Mouse (Mus musculus) C2C12 (cell line): Measurements from ENCODE around the gene Agpat2. TPM values are rescaled to one million over a fixed set of nuclear protein-coding genes. Genes with fewer than 3 reads are reported as not detected.

Experiments used
- H3K27me3 ChIP-seq: one replicate; pipeline ENCODE4 v1.6.1; 2011; ENCODE audit not compliant: control insufficient read depth, insufficient read depth, insufficient read length
- H3K36me3 ChIP-seq: one replicate; pipeline ENCODE4 v1.6.1; 2011; ENCODE audit not compliant: control insufficient read depth, insufficient read depth
- H3K4me3 ChIP-seq: one replicate; pipeline ENCODE4 v1.5.1; 2011; ENCODE audit warnings: mild to moderate bottlenecking, control low read depth; ENCODE audit not compliant: poor library complexity, insufficient read depth, severe bottlenecking
- H3K79me2 ChIP-seq: one replicate; pipeline ENCODE4 v1.6.1; 2011; ENCODE audit not compliant: control insufficient read depth, insufficient read depth
- H3K79me3 ChIP-seq: one replicate; pipeline ENCODE4 v1.6.1; 2011; ENCODE audit warnings: low read depth, control low read depth
- H3ac ChIP-seq: one replicate; pipeline ENCODE3; 2011; ENCODE audit warnings: low read depth; ENCODE audit not compliant: control insufficient read depth, insufficient read length
- CEBPB ChIP-seq: IDR thresholded peaks from one replicate; pipeline ENCODE4 v1.6.1; 2011; ENCODE audit warnings: low read depth, mild to moderate bottlenecking, control low read depth, moderate library complexity
- CTCF ChIP-seq: IDR thresholded peaks from one replicate; pipeline ENCODE4 v1.5.1; 2011; ENCODE audit not compliant: control insufficient read depth, insufficient read depth, insufficient read length
- FOSL1 ChIP-seq: IDR thresholded peaks from one replicate; pipeline ENCODE4 v1.8.0; 2011; ENCODE audit warnings: mild to moderate bottlenecking, low read length; ENCODE audit not compliant: poor library complexity, insufficient read depth, severe bottlenecking
- MAX ChIP-seq: IDR thresholded peaks from one replicate; pipeline ENCODE4 v1.6.1; 2011; ENCODE audit warnings: mild to moderate bottlenecking, control low read depth
- MYOD1 ChIP-seq: IDR thresholded peaks from one replicate; pipeline ENCODE4 v1.6.1; 2011; ENCODE audit warnings: low read depth; ENCODE audit not compliant: control insufficient read depth, insufficient read length
- MYOG ChIP-seq: IDR thresholded peaks from one replicate; pipeline ENCODE4 v1.6.1; 2011; ENCODE audit not compliant: control insufficient read depth, insufficient read length; ENCODE audit errors: extremely low read depth
- USF1 ChIP-seq: IDR thresholded peaks from one replicate; pipeline ENCODE4 v1.6.1; 2011; ENCODE audit warnings: low read depth, mild to moderate bottlenecking, control low read depth, moderate library complexity
- polyA plus RNA-seq: library from polyadenylated mRNA; unstranded; fragments of >200 nt; fragmentation: generic; extraction: Trizol; gene quantifications from one replicate; pipeline ENCODE4 v1.2.1, GENCODE M21; 2012; ENCODE audit warnings: missing spikeins

Agpat2 gene
- polyA plus RNA-seq, 1 experiment = 37.9 TPM

DNA sequence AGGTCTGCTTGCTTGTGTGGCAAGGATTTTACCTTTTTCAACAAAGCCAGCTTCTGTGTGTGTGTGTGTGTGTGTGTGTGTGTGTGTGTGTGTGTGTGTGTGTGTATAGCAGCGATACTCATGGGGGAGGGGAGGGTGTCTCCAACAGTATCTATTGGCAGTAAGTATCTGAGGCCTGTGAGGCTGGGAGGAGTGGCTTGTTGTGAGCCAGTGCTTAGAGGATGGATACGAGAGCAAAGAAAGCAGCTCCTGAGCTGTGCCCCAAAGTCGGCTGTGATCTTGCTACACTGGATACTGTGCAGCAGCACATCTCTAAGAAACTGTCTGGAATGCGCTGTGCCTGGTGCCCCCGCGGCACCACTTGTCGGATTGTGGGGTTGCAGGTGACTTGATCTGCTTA is 13.7 kb upstream of the Agpat2 start:
- TF ChIP-seq CEBPB = no peak
- TF ChIP-seq FOSL1 = no peak
- TF ChIP-seq MAX = no peak
- H3K79me2 ChIP-seq = no peaks in the 10 kb centered on the region

DNA sequence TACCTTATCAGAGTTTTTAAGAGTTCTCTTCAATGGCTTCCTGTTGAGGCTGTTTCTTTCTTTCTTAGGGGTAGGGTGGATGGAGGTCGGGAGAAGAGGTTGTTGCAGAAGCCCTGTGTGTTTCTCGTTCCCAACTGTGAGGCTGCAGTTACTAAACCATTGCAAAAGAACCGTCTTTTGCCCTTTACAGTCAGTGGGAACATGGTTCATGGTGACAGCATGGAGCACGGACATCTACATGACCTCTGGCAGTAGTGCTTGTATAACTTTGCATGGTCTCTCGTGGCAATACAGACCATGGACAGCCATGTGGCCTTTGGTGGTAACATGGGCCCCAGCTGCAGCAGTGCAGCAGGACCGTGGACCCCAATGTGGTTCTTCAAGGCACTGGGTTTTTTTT is 13.1 kb upstream of the Agpat2 start:
- TF ChIP-seq CTCF (no peak), MYOG (no peak), FOSL1 (no peak), MAX (no peak), CEBPB (no peak), USF1 (no peak), MYOD1 (no peak)
- Histone ChIP-seq H3K27me3 (peaks cover 21% of the 10 kb centered on the region), H3K4me3 (no peak overlapping the region), H3ac (no peak overlapping the region), H3K79me3 (no peaks in the 10 kb centered on the region), H3K79me2 (no peaks in the 10 kb centered on the region), H3K36me3 (no peaks in the 10 kb centered on the region)

More for the DNA sequence above, 13.7 kb upstream of the Agpat2 start:
- H3ac ChIP-seq = no peak overlapping the region
- H3K27me3 ChIP-seq = peaks cover 21% of the 10 kb centered on the region
- H3K4me3 ChIP-seq = no peak overlapping the region
- no peaks in the 10 kb centered on the region for H3K79me3 ChIP-seq
- H3K36me3 ChIP-seq = no peaks in the 10 kb centered on the region

DNA sequence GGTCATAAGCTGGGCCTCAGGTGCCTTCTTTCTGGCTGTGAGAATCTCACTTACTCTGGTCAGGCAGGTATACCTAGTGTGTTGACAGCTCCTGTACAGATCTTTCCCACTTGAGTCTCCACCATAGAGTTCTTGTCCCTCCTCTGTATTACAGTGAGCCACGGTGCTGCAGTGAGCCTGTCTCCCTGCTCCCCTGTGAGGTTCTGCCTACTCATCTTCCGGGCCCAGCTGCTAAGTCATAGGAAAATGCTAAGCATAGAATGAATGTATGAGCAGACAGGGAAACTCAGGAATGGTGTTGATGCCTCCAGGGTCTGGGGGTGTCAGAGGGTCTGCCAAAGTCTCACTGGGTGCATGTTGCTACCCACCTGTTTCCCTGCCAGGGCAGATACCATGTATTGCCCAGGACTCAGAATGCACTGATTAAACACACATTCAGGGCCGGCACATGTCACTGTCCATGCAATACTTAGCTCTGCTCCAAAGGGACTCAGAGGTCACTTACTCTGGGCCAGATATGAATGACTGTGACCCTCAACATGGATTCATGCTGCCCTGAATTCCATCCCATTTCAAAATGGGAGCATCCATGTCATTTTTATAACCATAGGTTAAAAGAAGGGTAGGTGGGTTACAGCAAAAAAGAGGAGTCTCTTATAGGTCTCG is 11.4 kb upstream of the Agpat2 start:
- TF ChIP-seq CEBPB (no peak), FOSL1 (no peak), MAX (no peak), MYOG (no peak), CTCF (no peak), USF1 (no peak), MYOD1 (no peak)
- Histone ChIP-seq H3ac (no peak overlapping the region), H3K79me3 (no peaks in the 10 kb centered on the region), H3K4me3 (no peak overlapping the region), H3K27me3 (peaks cover 21% of the 10 kb centered on the region), H3K79me2 (no peaks in the 10 kb centered on the region), H3K36me3 (no peaks in the 10 kb centered on the region)

- Histone ChIP-seq H3K4me3 (no peak overlapping the region), H3K79me3 (no peaks in the 10 kb centered on the region), H3K27me3 (peaks cover 21% of the 10 kb centered on the region), H3K36me3 (no peaks in the 10 kb centered on the region), H3ac (no peak overlapping the region), H3K79me2 (no peaks in the 10 kb centered on the region)
- no peak for TF ChIP-seq MYOD1
- no peak for TF ChIP-seq MYOG
- no peak for TF ChIP-seq FOSL1
- TF ChIP-seq CTCF = no peak
- TF ChIP-seq USF1 = no peak
- TF ChIP-seq CEBPB = no peak
- TF ChIP-seq MAX = no peak
These were observed 10.7 kb upstream of the Agpat2 start for GRCm38 (mm10) chr2:26614903-26615302.

- Histone ChIP-seq H3K36me3 (no peaks in the 10 kb centered on the region), H3K79me2 (no peaks in the 10 kb centered on the region), H3ac (no peak overlapping the region), H3K4me3 (no peak overlapping the region), H3K79me3 (no peaks in the 10 kb centered on the region), H3K27me3 (peaks cover 9% of the 10 kb centered on the region)
- TF ChIP-seq CEBPB (no peak), CTCF (no peak), MYOG (no peak), MYOD1 (no peak), MAX (no peak), FOSL1 (no peak), USF1 (no peak)
These were observed 7.7 kb upstream of the Agpat2 start for GRCm38 (mm10) chr2:26611896-26612295.

- no peaks in the 10 kb centered on the region for H3K36me3 ChIP-seq
- no peaks in the 10 kb centered on the region for H3K79me2 ChIP-seq
- no peak for TF ChIP-seq MYOG
- no peak for TF ChIP-seq FOSL1
- TF ChIP-seq MAX = no peak
- TF ChIP-seq MYOD1 = no peak
- no peak for TF ChIP-seq USF1
- TF ChIP-seq CTCF = no peak
- TF ChIP-seq CEBPB = no peak
- H3ac ChIP-seq = no peak overlapping the region
- peaks cover 9% of the 10 kb centered on the region for H3K27me3 ChIP-seq
- no peaks in the 10 kb centered on the region for H3K79me3 ChIP-seq
- H3K4me3 ChIP-seq = no peak overlapping the region
These were observed 6.8 kb upstream of the Agpat2 start for GRCm38 (mm10) chr2:26611054-26611453.
